Mouse (Mus musculus) Muller cell, postnatal 12 days (primary cell): ENCODE results near the gene Pip4k2a.

ENCODE experiments used
- DNase-seq: peaks from one replicate; pipeline ENCODE4 v3.0.0-alpha.2; 2015; ENCODE audit errors: inconsistent ontology term

Gene Pip4k2a

GRCm38 (mm10) chr2:18841051-18841450 lies 156.9 kb downstream of the Pip4k2a start:
- DNase-seq = no peak

GRCm38 (mm10) chr2:18839532-18839931 lies 158.4 kb downstream of the Pip4k2a start:
- peak; percentile 82 for DNase-seq

GRCm38 (mm10) chr2:18835266-18835908 lies 162.5 kb downstream of the Pip4k2a start:
- no peak for DNase-seq

- no peak for DNase-seq
Observed at GRCm38 (mm10) chr2:18833024-18833590, 164.8 kb downstream of the Pip4k2a start.

GRCm38 (mm10) chr2:18831031-18831774 lies 166.7 kb downstream of the Pip4k2a start:
- no peak for DNase-seq

GRCm38 (mm10) chr2:18822711-18823110 lies 175.2 kb downstream of the Pip4k2a start:
- no peak for DNase-seq

GRCm38 (mm10) chr2:18821451-18822379 lies 176.2 kb downstream of the Pip4k2a start:
- no peak for DNase-seq

- no peak for DNase-seq
Observed at GRCm38 (mm10) chr2:18819520-18819919, 178.4 kb downstream of the Pip4k2a start.

- no peak for DNase-seq
Observed at GRCm38 (mm10) chr2:18816036-18816435, 181.9 kb downstream of the Pip4k2a start.

GRCm38 (mm10) chr2:18815336-18815965 lies 182.5 kb downstream of the Pip4k2a start:
- no peak for DNase-seq

- no peak for DNase-seq
Observed at GRCm38 (mm10) chr2:18814447-18814804, 183.5 kb downstream of the Pip4k2a start.

- DNase-seq = no peak
Observed at GRCm38 (mm10) chr2:18813683-18814446, 184.1 kb downstream of the Pip4k2a start.

- DNase-seq = no peak
Observed at GRCm38 (mm10) chr2:18807961-18808360, 190.0 kb downstream of the Pip4k2a start.

GRCm38 (mm10) chr2:18801281-18801862 lies 196.6 kb downstream of the Pip4k2a start:
- DNase-seq = no peak

- DNase-seq = no peak
Observed at GRCm38 (mm10) chr2:18800646-18801251, 197.2 kb downstream of the Pip4k2a start.

- peak; percentile 65 for DNase-seq
Observed at GRCm38 (mm10) chr2:18799966-18800645, 197.8 kb downstream of the Pip4k2a start.

GRCm38 (mm10) chr2:18799265-18799965 lies 198.5 kb downstream of the Pip4k2a start:
- no peak for DNase-seq

- no peak for DNase-seq
Observed at GRCm38 (mm10) chr2:18797776-18798175, 200.2 kb downstream of the Pip4k2a start.

GRCm38 (mm10) chr2:18794261-18794660 lies 203.7 kb downstream of the Pip4k2a start:
- peak; percentile 74 for DNase-seq
